ENCODE assay signal across 24 mouse cellular contexts in genomic region chr16:91067122-91067521, GRCm38 (mm10). TPM values are rescaled to one million over a fixed set of nuclear protein-coding genes. Genes with fewer than 3 reads are reported as not detected.
"Had no signal": no experiment of that assay in that cellular context is flagged by ENCODE, and none has a peak within 500 bp of the region (broad histone marks: within the 10 kb centered on the region; RNA-seq: fewer than 3 reads in every experiment).

No protein-coding gene starts in this region.

- H3K9ac ChIP-seq: liver, embryonic 15.5 days; liver, postnatal 0 days; lung, embryonic 15.5 days; midbrain, embryonic 13.5 days; midbrain, embryonic 15.5 days; neural tube, embryonic 13.5 days; neural tube, embryonic 15.5 days; stomach, embryonic 15.5 days had no signal

- H3K4me3 ChIP-seq: liver, embryonic 15.5 days; lung, embryonic 15.5 days; midbrain, embryonic 13.5 days; midbrain, embryonic 15.5 days; neural tube, embryonic 13.5 days; neural tube, embryonic 15.5 days; stomach, embryonic 15.5 days had no signal

- H3K9me3 ChIP-seq: liver, embryonic 15.5 days; lung, embryonic 15.5 days; midbrain, embryonic 13.5 days; midbrain, embryonic 15.5 days; neural tube, embryonic 13.5 days; neural tube, embryonic 15.5 days; stomach, embryonic 15.5 days had no signal

- H3K27ac ChIP-seq: liver, embryonic 15.5 days; lung, embryonic 15.5 days; macrophage; midbrain, embryonic 13.5 days; midbrain, embryonic 15.5 days; neural tube, embryonic 13.5 days; neural tube, embryonic 15.5 days; stomach, embryonic 15.5 days; stomach, postnatal 0 days had no signal

- H3K4me2 ChIP-seq: liver, embryonic 15.5 days; lung, embryonic 15.5 days; midbrain, embryonic 11.5 days; midbrain, embryonic 13.5 days; midbrain, embryonic 15.5 days; neural tube, embryonic 13.5 days; neural tube, embryonic 15.5 days; stomach, embryonic 15.5 days had no signal

- DNase-seq: liver, postnatal 0 days; lung, adult 2 months; lung, postnatal 14 days; lung, postnatal 36 days; retina, postnatal 1 day; right cerebral cortex, adult 18-20 months; right cerebral cortex, postnatal 25 days; right cerebral cortex, postnatal 4 days; spleen, adult 18-20 months; thymus, adult 2 months; thymus, postnatal 25 days; thymus, postnatal 4 days had no signal

- H3K36me3 ChIP-seq: liver, embryonic 15.5 days; lung, embryonic 15.5 days; midbrain, embryonic 13.5 days; midbrain, embryonic 15.5 days; neural tube, embryonic 13.5 days; neural tube, embryonic 15.5 days; stomach, embryonic 15.5 days had no signal

- H3K4me1 ChIP-seq: liver, embryonic 15.5 days had no signal

RNA-seq across cellular contexts. Expression of gene 4932438H23Rik, which starts 27.8 kb away (rescaled TPM):
- total RNA-seq: megakaryocyte progenitor cell, adult 5-6 weeks; monocyte, adult 5-6 weeks had no signal
- polyA plus RNA-seq: liver, embryonic 15.5 days; liver, postnatal 0 days; midbrain, embryonic 11.5 days had no signal
